Mouse (Mus musculus): ENCODE data around the gene Ugt1a8. TPM values are rescaled to one million over a fixed set of nuclear protein-coding genes. Genes with fewer than 3 reads are reported as not detected.

The Ugt1a8 gene
- polyA plus RNA-seq, 1 experiment from 2014 or later: not detected

DNA sequence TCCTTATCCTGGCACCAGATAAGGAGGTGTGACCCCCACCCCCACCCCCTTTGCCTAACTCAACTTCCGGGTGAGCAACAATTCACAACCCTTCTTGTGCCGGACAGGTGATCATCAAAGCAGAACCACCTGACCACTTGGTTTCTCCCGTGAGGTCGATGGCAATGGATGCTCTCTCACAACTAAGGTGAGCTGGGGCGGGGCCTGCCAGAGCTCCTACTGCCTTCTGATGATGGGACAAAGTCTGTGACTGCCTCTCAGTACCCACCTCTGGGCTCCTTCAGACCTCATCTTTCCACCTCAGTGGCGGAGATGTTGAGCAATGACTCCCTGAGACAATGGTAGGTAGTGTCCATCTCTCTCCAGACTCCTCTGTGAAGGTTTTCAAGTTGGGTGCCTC, 158.3 kb downstream of the Ugt1a8 start:
- H3K27me3 ChIP-seq (ENCODE audit: control insufficient read depth, insufficient read depth, low read length): no peaks in the 10 kb centered on the region
- H3K4me1 ChIP-seq (ENCODE audit: control insufficient read depth, insufficient read depth, low read length): no peaks in the 10 kb centered on the region
- ATAC-seq (ENCODE audit: insufficient read depth, low FRiP score): no peak
- H3K9ac ChIP-seq (ENCODE audit: low read length): no peak overlapping the region
- H3K9me3 ChIP-seq (replicated peaks; ENCODE audit: control insufficient read depth, low read length): peaks cover 31% of the 10 kb centered on the region
- H3K27ac ChIP-seq (ENCODE audit: low read length): no peak overlapping the region
- H3K36me3 ChIP-seq (ENCODE audit: control insufficient read depth, insufficient read depth, low read length): no peaks in the 10 kb centered on the region
- WGBS: 76% methylated on average over 6 of the region's 6 CpGs
- H3K4me3 ChIP-seq (replicated peaks; ENCODE audit: low read length): no peak overlapping the region
- no peak overlapping the region for H3K4me2 ChIP-seq (ENCODE audit: low read depth, low read length)

DNA sequence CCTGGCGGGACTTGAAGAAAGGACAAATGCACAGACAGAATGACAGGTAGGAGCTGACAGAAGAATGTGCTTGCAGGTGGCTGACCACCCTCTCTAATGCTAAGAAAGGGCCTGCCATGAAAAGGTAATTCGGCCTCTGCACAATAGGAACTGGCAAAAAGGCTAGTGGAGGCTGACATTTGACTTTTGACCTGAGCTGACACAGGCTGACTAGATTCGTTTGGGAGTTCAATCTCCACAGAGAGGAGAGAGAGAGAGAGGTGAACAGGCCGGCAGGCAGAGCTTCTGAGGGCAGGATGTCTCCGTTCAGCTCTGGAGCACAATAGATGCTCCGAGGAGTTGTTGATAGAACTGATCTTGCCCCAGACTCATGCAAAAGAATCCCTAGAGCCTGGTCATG, 158.8 kb downstream of the Ugt1a8 start:
- H3K36me3 ChIP-seq (ENCODE audit: control insufficient read depth, insufficient read depth, low read length): no peaks in the 10 kb centered on the region
- H3K4me1 ChIP-seq (ENCODE audit: control insufficient read depth, insufficient read depth, low read length): no peaks in the 10 kb centered on the region
- peaks cover 31% of the 10 kb centered on the region for H3K9me3 ChIP-seq (replicated peaks; ENCODE audit: control insufficient read depth, low read length)
- H3K9ac ChIP-seq (ENCODE audit: low read length): no peak overlapping the region
- no peaks in the 10 kb centered on the region for H3K27me3 ChIP-seq (ENCODE audit: control insufficient read depth, insufficient read depth, low read length)
- WGBS: 43% methylated on average over 6 of the region's 6 CpGs
- no peak overlapping the region for H3K4me3 ChIP-seq (replicated peaks; ENCODE audit: low read length)
- no peak overlapping the region for H3K4me2 ChIP-seq (ENCODE audit: low read depth, low read length)
- no peak overlapping the region for H3K27ac ChIP-seq (ENCODE audit: low read length)
- ATAC-seq (ENCODE audit: insufficient read depth, low FRiP score): no peak

DNA sequence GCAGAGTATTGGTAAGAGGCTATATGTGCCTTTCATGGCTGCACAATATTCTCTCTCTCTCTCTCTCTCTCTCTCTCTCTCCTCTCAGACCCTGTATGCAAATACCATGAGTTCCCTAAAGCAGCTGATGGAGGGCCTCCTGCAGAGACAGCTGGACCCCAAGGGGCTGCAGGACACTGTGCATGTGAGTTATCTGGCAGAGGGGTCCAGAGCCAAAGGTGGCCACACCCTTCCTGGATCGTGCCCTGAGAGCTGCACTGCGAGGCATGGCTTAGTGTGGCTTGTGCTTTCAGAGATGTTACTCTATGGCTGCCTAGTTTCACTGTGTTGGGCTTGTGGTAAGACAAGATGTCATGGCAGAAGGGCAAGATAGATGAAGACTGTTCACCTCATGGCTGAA, 160.0 kb downstream of the Ugt1a8 start:
- no peak overlapping the region for H3K4me2 ChIP-seq (ENCODE audit: low read depth, low read length)
- ATAC-seq (ENCODE audit: insufficient read depth, low FRiP score): no peak
- H3K36me3 ChIP-seq (ENCODE audit: control insufficient read depth, insufficient read depth, low read length): no peaks in the 10 kb centered on the region
- H3K27ac ChIP-seq (ENCODE audit: low read length): no peak overlapping the region
- H3K27me3 ChIP-seq (ENCODE audit: control insufficient read depth, insufficient read depth, low read length): no peaks in the 10 kb centered on the region
- peaks cover 35% of the 10 kb centered on the region for H3K9me3 ChIP-seq (replicated peaks; ENCODE audit: control insufficient read depth, low read length)
- no peaks in the 10 kb centered on the region for H3K4me1 ChIP-seq (ENCODE audit: control insufficient read depth, insufficient read depth, low read length)
- no peak overlapping the region for H3K4me3 ChIP-seq (replicated peaks; ENCODE audit: low read length)
- WGBS: 48% methylated on average over 2 of the region's 2 CpGs
- H3K9ac ChIP-seq (ENCODE audit: low read length): no peak overlapping the region

DNA sequence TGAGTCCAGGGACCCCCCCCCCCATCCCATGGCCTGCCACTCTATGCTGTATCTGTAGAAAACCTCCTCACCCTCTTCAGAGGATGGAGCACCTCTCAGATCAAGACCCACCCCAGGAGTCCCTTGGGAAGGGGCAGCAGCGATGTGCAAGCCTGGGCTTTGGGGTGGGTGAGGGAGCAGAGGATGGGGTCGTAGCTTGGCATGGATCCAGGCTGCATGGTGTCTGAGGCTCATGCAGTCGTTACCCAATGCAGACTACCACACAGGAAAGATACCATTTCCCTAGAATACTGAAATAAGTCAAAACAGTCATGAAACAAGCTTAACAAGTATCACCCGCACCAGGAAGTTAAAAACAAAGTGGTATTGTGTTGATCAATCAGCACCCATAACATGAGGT, 161.0 kb downstream of the Ugt1a8 start:
- H3K36me3 ChIP-seq (ENCODE audit: control insufficient read depth, insufficient read depth, low read length): no peaks in the 10 kb centered on the region
- H3K27ac ChIP-seq (ENCODE audit: low read length): no peak overlapping the region
- ATAC-seq (ENCODE audit: insufficient read depth, low FRiP score): no peak
- peaks cover 35% of the 10 kb centered on the region for H3K9me3 ChIP-seq (replicated peaks; ENCODE audit: control insufficient read depth, low read length)
- no peak overlapping the region for H3K4me2 ChIP-seq (ENCODE audit: low read depth, low read length)
- no peaks in the 10 kb centered on the region for H3K27me3 ChIP-seq (ENCODE audit: control insufficient read depth, insufficient read depth, low read length)
- H3K4me3 ChIP-seq (replicated peaks; ENCODE audit: low read length): no peak overlapping the region
- WGBS: 66% methylated on average over 4 of the region's 4 CpGs
- no peaks in the 10 kb centered on the region for H3K4me1 ChIP-seq (ENCODE audit: control insufficient read depth, insufficient read depth, low read length)
- no peak overlapping the region for H3K9ac ChIP-seq (ENCODE audit: low read length)

DNA sequence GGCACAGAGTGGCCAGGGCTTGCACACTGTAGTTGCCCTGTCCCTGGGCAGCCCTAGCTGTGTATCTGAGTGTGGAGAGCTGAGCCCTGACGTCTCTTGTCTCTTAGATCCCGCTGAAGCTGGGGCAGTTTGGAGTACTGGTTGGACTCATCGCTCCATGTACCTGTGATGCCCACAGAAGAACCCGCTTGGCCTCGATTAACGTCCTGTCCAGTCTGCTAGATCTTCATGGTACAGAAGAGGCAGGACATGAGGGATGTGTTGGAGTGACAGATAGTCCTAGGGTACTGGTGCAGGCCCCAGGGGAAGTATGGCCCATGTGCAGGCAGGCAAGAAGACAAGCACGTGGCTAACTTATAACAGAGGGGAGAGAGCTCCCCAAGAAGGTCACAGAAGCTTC, 162.0 kb downstream of the Ugt1a8 start:
- peaks cover 38% of the 10 kb centered on the region for H3K9me3 ChIP-seq (replicated peaks; ENCODE audit: control insufficient read depth, low read length)
- WGBS: 76% methylated on average over 7 of the region's 7 CpGs

DNA sequence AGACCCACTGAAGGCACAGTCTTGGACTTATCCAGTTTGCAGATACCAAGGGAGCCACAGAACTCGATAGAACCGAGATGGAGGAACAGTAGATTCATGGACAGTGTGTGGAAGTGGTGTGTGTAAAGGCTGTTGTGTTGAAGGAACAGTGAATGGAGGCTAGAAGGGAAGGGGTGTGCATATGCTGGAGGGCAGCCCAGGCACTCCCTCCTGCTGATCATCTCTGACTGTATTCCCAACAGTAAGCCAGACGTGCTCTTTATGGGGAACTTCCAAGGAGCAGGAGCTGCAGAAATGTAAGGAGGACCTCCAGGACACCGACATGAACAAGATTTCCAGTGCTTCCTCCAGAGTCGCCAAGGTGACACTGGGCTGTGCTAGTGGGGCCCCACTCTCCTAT, 162.4 kb downstream of the Ugt1a8 start:
- no peaks in the 10 kb centered on the region for H3K27me3 ChIP-seq (ENCODE audit: control insufficient read depth, insufficient read depth, low read length)
- H3K9me3 ChIP-seq (replicated peaks; ENCODE audit: control insufficient read depth, low read length): peaks cover 41% of the 10 kb centered on the region
- H3K27ac ChIP-seq (ENCODE audit: low read length): no peak overlapping the region
- no peaks in the 10 kb centered on the region for H3K36me3 ChIP-seq (ENCODE audit: control insufficient read depth, insufficient read depth, low read length)
- no peaks in the 10 kb centered on the region for H3K4me1 ChIP-seq (ENCODE audit: control insufficient read depth, insufficient read depth, low read length)
- H3K4me2 ChIP-seq (ENCODE audit: low read depth, low read length): no peak overlapping the region
- 79% methylated on average over 5 of the region's 5 CpGs for WGBS
- no peak for ATAC-seq (ENCODE audit: insufficient read depth, low FRiP score)
- H3K4me3 ChIP-seq (replicated peaks; ENCODE audit: low read length): no peak overlapping the region
- H3K9ac ChIP-seq (ENCODE audit: low read length): no peak overlapping the region

More for the DNA sequence above, 162.0 kb downstream of the Ugt1a8 start:
- Histone ChIP-seq H3K27me3 (ENCODE audit: control insufficient read depth, insufficient read depth, low read length) (no peaks in the 10 kb centered on the region), H3K27ac (ENCODE audit: low read length) (no peak overlapping the region), H3K4me1 (ENCODE audit: control insufficient read depth, insufficient read depth, low read length) (no peaks in the 10 kb centered on the region), H3K4me2 (ENCODE audit: low read depth, low read length) (no peak overlapping the region), H3K9ac (ENCODE audit: low read length) (no peak overlapping the region), H3K36me3 (ENCODE audit: control insufficient read depth, insufficient read depth, low read length) (no peaks in the 10 kb centered on the region), H3K4me3 (replicated peaks; ENCODE audit: low read length) (no peak overlapping the region)
- ATAC-seq (ENCODE audit: insufficient read depth, low FRiP score): no peak; the same call in 1 of the 2 replicates

DNA sequence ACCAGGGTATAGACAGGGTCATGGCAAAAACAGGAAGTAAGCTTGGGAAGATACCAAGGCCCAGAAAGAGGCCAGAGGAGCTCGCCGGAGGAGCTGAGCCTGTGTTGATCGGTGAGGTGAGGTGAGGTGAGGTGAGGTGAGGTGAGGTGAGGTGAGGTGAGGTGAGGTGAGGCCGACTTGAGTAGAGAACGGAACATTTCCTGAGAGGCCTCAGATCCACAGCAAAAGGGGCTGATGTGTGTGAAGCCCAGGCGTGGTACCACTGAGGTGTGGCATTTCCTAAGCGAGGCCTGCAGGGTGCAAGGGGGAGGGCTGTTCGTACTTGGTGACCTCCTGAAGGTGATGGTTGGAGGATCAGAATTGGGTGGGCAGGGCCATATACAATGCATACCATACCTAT, 165.5 kb downstream of the Ugt1a8 start:
- no peak for ATAC-seq (ENCODE audit: insufficient read depth, low FRiP score)
- Histone ChIP-seq H3K9ac (ENCODE audit: low read length) (no peak overlapping the region), H3K9me3 (replicated peaks; ENCODE audit: control insufficient read depth, low read length) (peaks cover 31% of the 10 kb centered on the region), H3K4me3 (replicated peaks; ENCODE audit: low read length) (no peak overlapping the region), H3K36me3 (ENCODE audit: control insufficient read depth, insufficient read depth, low read length) (no peaks in the 10 kb centered on the region), H3K27me3 (ENCODE audit: control insufficient read depth, insufficient read depth, low read length) (no peaks in the 10 kb centered on the region), H3K4me2 (ENCODE audit: low read depth, low read length) (no peak overlapping the region), H3K4me1 (ENCODE audit: control insufficient read depth, insufficient read depth, low read length) (no peaks in the 10 kb centered on the region), H3K27ac (ENCODE audit: low read length) (no peak overlapping the region)
- WGBS: 68% methylated on average over 8 of the region's 8 CpGs

DNA sequence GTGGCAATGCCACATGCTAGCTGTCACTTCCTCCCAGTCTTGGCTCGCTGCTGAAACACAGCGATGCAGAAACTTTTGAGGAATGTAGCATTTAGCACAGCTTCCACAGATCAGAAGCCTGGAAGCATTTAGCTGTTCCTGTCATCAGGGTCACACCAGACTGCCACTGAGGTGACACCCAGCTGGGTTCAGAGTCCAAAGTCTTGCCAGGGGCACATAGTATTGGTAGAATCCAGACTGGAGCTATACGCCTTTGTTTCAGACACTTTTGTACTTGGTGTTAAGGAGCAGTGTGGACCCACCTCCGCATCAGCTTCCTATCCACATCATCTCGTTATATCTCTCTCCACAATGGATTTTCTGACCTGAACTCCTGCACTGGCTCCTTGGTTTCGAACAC, 165.9 kb downstream of the Ugt1a8 start:
- Histone ChIP-seq H3K27me3 (ENCODE audit: control insufficient read depth, insufficient read depth, low read length) (no peaks in the 10 kb centered on the region), H3K9me3 (replicated peaks; ENCODE audit: control insufficient read depth, low read length) (peaks cover 29% of the 10 kb centered on the region), H3K4me3 (replicated peaks; ENCODE audit: low read length) (no peak overlapping the region), H3K36me3 (ENCODE audit: control insufficient read depth, insufficient read depth, low read length) (no peaks in the 10 kb centered on the region), H3K27ac (ENCODE audit: low read length) (no peak overlapping the region), H3K4me1 (ENCODE audit: control insufficient read depth, insufficient read depth, low read length) (no peaks in the 10 kb centered on the region), H3K4me2 (ENCODE audit: low read depth, low read length) (no peak overlapping the region), H3K9ac (ENCODE audit: low read length) (no peak overlapping the region)
- WGBS: 71% methylated on average over 6 of the region's 6 CpGs
- ATAC-seq (ENCODE audit: insufficient read depth, low FRiP score): no peak

DNA sequence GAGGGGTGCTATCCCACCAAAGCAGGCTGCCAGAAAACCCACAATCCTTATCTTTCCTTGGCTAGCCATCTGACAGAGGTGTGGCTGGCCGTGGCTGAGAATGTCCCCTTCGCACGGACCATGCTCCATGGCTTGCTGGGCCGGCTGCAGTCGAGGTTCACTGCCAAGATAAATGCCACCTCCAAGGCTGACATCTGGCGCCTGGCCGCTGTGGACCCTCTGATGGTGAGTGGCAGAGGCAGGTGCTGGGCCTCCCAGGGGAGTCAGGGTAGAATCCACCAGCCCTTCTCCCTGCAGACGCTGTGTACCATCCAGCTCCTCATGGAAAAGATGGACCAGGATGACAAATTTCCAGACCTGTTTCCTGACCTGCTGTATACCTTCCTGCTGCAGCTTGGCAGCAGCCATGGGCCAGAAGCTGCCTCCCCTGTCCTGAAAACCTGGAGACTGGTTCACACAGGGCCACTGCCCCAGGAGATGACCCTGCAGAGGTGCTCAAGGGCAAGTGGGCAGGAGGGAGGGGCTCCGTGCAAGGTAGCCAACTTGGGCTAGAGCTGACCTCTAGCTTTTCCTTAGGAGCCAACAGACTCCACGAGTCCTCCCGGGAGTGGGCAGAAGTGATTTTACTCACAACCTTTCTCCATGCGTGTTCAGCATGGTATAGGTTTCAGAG, 167.3 kb downstream of the Ugt1a8 start:
- H3K27ac ChIP-seq (ENCODE audit: low read length): no peak overlapping the region
- H3K4me3 ChIP-seq (replicated peaks; ENCODE audit: low read length): no peak overlapping the region
- peaks cover 23% of the 10 kb centered on the region for H3K9me3 ChIP-seq (replicated peaks; ENCODE audit: control insufficient read depth, low read length)
- ATAC-seq (ENCODE audit: insufficient read depth, low FRiP score): peak; percentile 0; the same call in 1 of the 2 replicates
- no peaks in the 10 kb centered on the region for H3K27me3 ChIP-seq (ENCODE audit: control insufficient read depth, insufficient read depth, low read length)
- no peak overlapping the region for H3K4me2 ChIP-seq (ENCODE audit: low read depth, low read length)
- H3K9ac ChIP-seq (ENCODE audit: low read length): no peak overlapping the region
- peaks cover 6% of the 10 kb centered on the region; the same call in 1 of the 2 replicates for H3K4me1 ChIP-seq (ENCODE audit: control insufficient read depth, insufficient read depth, low read length)
- WGBS: 85% methylated on average over 12 of the region's 12 CpGs
- H3K36me3 ChIP-seq (ENCODE audit: control insufficient read depth, insufficient read depth, low read length): peaks cover 5% of the 10 kb centered on the region; the same call in 1 of the 2 replicates

Measured in stomach, embryonic 16.5 days (tissue).